Mouse (Mus musculus) embryo, embryonic 11.5 days (tissue): Measurements from ENCODE around the gene Rtn3.
A peak's percentile ranks its signal among the peaks of the same experiment; 100 is the strongest.
"Not testable (repeated sequence)": the region's sequence is repeated elsewhere in the genome, so short reads cannot be mapped to it uniquely, and the experiment has no call there.

Source experiments
- DNase-seq: peaks from one replicate; pipeline ENCODE4 v3.0.0-alpha.2; 2012; ENCODE audit warnings: low read depth, low spot score

Gene Rtn3

DNA sequence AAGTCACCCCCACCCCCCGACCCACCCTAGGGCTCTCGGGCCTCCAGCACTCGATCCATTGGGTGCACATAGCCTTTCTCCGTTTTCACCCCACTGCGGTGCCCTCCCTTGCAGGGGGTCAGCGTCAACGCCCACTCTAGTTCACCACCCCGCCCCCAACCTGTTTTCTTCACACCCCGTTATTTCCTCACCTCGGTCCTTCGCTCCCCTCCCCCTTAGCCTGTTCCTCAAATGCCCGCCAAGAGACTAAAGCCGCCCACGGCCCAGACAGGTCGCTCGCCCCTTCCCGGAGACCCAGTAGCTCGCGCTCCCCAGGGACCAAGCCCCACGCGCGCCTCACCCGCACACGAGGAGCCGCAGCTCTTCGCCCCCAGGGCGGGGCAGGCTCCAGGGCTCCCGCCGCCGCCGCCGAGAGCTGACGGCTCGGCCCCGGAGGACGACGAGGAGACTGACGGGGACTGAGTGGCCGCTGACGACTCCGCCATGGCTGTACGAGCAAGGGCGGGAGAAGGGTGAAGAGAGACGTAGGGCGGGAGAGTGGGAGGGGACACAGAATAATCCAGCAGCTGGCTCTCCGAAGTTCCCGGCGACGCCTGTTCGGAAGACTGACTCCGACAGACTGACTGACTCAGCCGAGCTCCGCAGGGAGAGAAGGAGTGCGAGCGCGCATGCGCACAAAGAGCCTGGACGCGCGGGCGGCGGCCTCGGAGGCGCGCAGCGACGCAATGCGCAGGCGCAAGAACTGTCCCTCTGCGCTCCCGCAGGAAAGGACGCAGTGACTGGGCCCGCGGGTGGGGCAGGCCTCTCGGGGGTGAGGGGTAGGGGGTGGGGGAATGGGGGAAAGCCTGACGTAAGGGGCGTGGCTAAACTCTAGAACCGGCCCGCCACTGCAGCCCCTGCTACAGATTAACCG, at the start of gene Rtn3:
Gene Rtn3, minus strand, starts transcription at position 683 of the 913 bp plus-strand sequence.
- DNase-seq: peak; percentile 96

DNA sequence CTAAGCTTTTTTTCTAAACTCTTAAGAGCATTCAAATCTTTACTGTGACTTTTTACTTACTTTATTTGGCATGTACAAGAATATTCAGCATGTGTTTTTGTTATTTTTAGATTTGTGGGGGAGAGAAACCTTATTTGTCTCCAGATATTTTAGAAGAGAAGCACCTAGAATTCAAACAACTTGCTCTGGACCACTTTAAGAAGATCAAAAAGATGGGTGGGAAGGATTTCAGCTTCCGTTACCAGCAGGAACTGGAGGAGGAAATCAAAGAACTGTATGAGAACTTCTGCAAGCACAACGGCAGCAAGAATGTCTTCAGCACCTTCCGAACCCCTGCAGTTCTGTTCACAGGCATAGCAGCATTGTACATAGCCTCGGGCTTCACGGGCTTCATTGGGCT, 48.8 kb upstream of the Rtn3 start:
- DNase-seq: no peak

GRCm38 (mm10) chr19:7528639-7529428, 45.8 kb upstream of the Rtn3 start:
- peak; percentile 36 for DNase-seq

DNA sequence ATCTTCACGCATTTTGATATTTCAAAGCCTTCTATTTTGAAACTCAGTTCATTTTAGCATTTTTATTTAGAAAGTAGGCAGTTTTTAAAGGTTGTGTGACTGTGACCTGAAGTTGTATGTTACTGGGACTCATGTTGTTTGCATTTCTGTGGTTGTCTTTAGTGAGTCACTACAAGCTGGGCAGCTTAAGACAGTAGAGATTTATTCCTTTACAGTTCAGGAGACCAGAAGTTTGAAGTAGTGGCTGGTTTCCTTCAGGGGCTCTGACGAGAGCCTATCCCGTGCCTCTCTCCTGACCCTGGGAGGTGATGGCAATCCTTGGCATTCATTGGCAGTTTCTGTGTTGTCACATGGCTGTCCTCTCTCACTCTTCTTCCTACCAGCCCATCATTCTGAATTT, 41.8 kb upstream of the Rtn3 start:
- DNase-seq: no peak

DNA sequence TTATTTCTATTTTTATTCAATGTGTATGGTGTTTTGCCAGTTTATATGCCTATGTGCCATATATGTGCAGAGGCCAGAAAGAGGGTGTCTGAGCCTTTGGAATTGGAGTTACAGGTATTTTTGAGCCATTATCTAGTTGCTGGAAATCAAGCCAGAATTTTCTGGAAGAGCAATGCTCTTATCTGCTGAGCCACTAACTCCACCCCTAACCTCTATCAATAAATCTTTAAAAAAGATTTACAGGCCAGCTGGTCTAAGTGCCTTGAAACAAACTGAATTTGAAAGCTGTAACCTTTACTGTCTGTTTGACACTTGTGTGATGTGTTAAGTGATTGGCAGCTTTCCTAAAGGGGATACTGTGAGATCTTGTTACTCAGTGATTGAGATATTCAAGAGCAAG, 40.7 kb upstream of the Rtn3 start:
- no peak for DNase-seq

DNA sequence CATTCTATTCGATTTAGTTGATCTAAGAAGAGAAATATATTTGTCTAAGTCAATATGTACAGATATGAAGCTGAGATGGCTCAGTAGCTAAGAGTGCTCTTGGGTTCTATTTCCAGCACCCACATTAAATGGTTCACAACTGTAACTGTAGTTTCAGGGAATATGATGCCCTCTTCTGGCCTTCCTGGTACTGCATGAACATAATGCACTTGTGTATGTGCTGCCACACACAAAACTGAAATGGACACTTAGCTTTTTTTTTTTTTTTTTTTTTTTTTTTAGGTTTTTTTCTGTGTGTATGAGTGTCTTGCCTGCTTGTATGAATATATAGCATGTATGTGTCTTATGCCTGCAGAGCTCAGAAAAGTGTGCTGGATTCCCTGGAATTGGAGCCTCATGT, 40.2 kb upstream of the Rtn3 start:
- no peak for DNase-seq

DNA sequence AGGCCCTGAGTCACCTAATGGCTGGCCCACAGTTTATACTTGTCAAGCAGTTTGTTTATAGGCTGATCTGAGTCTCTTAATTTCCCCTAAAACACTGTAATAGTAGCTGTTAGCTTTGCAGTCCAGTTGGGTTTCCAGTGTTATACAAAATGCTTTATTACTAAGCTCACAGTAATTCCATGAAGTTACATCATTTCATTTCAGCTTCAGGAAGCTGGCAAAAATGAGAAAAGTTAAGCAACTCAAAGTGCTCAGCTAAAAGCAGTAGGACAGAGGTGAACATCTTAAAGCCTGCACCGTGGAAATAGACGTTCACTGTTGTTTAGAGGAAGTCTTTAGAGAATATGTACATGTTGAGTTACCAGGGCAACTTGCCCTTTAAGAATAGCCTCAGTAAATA, 39.8 kb upstream of the Rtn3 start:
- DNase-seq: no peak

DNA sequence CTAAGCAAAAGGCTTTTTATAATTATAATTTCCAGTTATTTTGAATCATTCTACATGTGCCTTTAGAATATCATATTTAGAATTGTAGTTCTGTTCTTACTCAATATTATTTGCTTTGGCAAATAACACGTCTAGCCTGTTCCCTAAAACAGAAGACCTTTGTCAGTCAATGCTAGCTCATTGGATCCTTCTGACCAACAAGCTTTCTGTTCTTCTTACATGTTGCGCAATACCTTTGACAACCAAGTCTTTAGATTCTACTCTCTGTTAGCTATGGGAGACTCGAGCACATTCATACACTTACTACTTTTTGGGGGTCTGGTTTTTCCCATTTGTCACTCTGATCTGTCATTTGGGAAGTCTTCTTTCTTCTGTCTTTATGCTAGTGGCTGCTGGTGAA, 38.5 kb upstream of the Rtn3 start:
- DNase-seq: no peak

GRCm38 (mm10) chr19:7516437-7516836, 33.4 kb upstream of the Rtn3 start:
- DNase-seq: no peak

DNA sequence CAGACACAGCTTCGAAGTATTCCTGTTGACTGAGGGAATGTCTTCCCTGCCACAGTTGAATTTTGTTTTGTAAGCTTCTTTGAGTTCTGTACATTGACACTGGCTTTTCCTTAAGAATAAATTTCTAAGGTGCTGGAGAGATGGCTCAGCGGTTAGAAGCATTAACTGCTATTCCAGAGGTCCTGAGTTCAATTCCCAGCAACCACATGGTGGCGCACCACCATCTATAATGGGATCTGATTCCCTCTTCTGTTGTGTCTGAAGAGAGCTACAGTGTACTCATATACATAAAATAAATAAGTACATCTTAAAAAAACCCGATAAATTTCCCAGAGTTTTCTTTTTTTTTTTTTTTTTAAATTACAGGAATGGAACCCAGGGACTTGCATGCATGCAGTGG, 24.9 kb upstream of the Rtn3 start:
- DNase-seq: no peak

GRCm38 (mm10) chr19:7506321-7506720, 23.2 kb upstream of the Rtn3 start:
- no peak for DNase-seq

- no peak for DNase-seq
Observed at GRCm38 (mm10) chr19:7502432-7502831, 19.4 kb upstream of the Rtn3 start.

DNA sequence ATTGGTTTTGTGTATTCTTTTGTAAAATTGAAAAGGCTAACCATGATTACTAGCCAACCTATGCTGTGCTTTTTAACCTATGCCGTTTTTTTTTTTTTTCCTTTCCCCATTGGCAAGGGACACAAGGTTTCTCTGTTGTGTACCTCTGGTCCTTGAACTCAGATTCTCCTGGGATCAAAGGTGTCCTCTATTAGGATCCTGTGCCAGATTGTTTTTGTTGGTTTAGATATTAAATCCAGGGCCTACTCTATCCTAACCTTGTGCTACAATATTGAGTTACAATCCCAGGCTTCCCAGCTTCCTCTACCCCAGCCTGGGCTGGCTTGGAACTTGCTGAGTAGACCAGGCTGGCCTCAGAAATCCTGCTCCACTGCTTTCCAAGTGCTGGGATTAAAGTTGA, 17.6 kb upstream of the Rtn3 start:
- no peak for DNase-seq

- DNase-seq: no peak
Observed at GRCm38 (mm10) chr19:7498816-7499215, 15.7 kb upstream of the Rtn3 start.

- DNase-seq: not testable (repeated sequence)
Observed at GRCm38 (mm10) chr19:7496070-7496469, 13.0 kb upstream of the Rtn3 start.

DNA sequence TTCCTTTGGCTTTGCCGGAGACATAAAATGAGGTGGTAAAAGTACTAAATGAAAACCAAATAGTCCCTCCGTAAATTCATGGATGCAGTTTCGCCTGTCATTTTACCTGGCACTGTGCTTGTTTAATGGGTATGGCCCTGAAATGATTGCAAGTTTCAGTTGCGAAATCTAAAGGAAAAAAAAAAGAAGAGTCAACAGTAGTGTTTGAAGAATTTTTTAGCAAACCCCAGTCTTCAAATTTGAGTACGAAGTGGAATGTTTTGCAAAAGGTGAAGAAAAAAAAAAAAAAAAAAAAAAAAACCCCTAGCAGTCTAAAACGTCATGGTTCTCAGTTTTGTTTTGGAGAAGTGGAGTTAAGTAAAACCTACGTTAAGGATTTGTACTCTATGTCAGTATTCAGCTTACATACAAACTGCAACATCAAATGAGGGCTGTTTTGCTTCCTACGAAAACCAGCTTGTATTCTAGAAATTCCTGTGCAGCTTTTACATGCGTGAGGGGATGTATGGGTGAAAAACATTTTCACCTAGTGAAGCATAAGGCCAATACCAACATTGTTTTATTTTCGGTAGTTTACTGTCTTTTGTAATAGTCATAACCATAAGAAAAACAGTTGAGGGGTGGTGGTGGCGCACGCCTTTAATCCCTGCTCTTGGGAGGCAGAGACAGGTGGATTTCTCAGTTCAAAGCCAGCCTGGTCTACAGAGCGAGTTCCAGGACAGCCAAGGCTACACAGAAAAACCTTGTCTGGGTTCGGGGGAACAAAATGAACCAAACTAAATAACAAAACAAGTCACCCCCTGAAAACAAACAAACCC, 12.3 kb upstream of the Rtn3 start:
- no peak for DNase-seq

DNA sequence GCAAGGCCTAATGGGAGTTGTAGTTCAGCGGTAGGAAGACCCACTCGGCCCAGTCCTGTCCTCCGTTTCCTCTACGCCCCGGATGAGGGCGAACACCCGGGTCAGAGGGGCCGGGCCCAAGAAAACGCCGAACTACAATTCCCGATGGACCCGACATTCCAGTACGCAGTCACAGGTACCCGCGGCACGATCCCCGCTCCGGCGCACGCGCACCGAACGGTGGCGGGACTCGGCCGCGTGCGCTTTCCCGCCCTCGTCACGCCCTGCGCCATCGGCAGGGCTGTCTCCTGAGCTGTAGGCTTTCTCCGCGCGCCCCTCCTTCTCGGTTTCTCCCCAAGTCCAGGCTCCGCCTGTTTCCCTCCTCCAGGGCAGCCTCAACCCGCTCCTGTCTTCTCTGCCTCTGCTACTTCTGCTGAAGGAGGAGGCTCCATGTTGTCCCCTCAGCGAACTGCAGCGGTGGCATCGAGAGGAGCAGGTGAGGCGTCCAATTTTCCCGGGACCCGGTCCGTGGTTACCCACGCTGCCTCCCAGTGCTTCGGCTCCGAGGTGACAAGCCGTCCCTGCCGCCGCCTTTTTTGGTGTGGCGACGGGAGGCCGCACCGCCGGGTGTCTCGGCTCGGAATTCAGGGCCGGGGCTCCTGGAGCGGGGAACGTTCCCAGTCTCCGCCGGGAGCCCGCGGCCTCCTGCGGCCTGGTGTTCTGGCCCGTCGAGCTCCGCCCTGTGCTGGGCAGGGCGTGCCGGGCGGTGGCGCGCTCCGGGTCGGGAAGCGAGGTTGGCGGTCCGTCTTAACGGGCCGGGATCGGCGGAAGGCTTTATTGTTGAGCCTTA, 11.3 kb upstream of the Rtn3 start:
- DNase-seq: peak; percentile 90

- no peak for DNase-seq
Observed at GRCm38 (mm10) chr19:7493352-7494186, 10.5 kb upstream of the Rtn3 start, which contains the start of gene Atl3. TSS of gene Atl3 (plus strand) at chr19:7494040.

- no peak for DNase-seq
Observed at GRCm38 (mm10) chr19:7492682-7493081, 9.6 kb upstream of the Rtn3 start.

DNA sequence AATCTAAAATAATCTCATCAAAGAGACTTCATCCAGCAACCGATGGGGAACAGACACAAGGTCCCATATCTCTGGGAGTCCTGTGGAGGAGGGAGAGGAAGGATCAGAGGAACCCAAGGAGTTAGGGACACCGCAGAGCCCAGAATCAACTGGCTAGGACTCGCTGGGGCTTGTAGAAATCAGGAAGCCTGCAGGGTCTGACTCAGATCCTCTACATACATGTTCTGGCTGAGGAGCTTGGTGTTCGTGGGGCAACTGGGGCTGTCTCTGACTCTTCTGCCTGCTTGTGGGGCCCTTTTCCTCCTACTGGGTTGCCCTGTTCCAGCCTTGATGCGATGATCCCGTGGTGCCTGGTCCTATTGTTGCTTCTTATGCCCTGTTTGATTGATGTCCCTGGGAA, 8.9 kb upstream of the Rtn3 start:
- no peak for DNase-seq
